ENCODE assay signal across 10 mouse cellular contexts in the genomic region with DNA sequence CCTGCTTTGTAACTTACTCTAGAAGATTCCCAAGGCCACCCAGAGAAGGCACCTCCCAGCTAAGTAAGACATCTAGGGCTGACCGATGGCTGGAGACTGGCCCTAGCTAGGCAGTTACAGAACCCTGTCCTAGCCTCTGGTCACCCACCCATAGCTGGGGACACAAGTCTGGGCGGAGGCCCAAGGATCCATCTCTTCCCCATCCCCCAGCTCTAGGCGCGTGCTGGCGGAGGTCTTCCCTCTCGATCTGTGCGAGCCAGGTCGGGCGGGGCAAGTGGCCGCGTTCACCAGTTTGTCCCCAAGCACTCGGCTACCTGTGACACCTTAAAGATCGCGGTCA. TPM values are rescaled to one million over a fixed set of nuclear protein-coding genes. Genes with fewer than 3 reads are reported as not detected.
DNase-seq lines count a peak whose midpoint lies in the region; ATAC-seq and TF ChIP-seq lines count a peak whose summit lies in the region.
"Had no signal": no experiment of that assay in that cellular context is flagged by ENCODE, and none has a peak within 500 bp of the region (broad histone marks: within the 10 kb centered on the region; RNA-seq: fewer than 3 reads in every experiment).

No protein-coding gene starts in this region.

- peak overlapping the region; percentile 69 for H3K9ac ChIP-seq in heart, embryonic 11.5 days (ENCODE audit: low read depth, low read length)
- H3K9ac ChIP-seq in forebrain, embryonic 16.5 days (replicated peaks; ENCODE audit: low read depth, low read length), result peak overlapping the region; percentile 74
- peak overlapping the region; percentile 59 for H3K9ac ChIP-seq in neural tube, embryonic 12.5 days

- no peak for TF ChIP-seq CTCF in bone marrow macrophage, adult 2 months (IDR thresholded peaks at IDR 0.05; ENCODE audit: low read depth, low read length)

- no peaks in the 10 kb centered on the region for H3K4me1 ChIP-seq in heart, embryonic 11.5 days (ENCODE audit: control insufficient read depth, insufficient read depth, low read length)
- H3K4me1 ChIP-seq in bone marrow macrophage, adult 2 months (ENCODE audit: control insufficient read depth, insufficient read depth, low read length), result peaks cover 8% of the 10 kb centered on the region
- 0 out of 2 replicates have a peak, but pooled peaks cover 5% of the 10 kb centered on the region for H3K4me1 ChIP-seq in forebrain, embryonic 16.5 days (replicated peaks; ENCODE audit: control insufficient read depth, insufficient read depth, low read length)
- H3K4me1 ChIP-seq in limb, embryonic 10.5 days, result peaks cover 23% of the 10 kb centered on the region
- peaks cover 12% of the 10 kb centered on the region; the same call in 1 of the 2 replicates for H3K4me1 ChIP-seq in neural tube, embryonic 12.5 days

- ATAC-seq in heart, embryonic 11.5 days (replicated peaks; ENCODE audit: insufficient number of reproducible peaks, low FRiP score, low TSS enrichment), result no peak
- ATAC-seq in forebrain, embryonic 16.5 days, result peak; percentile 3
- no peak; the same call in 1 of the 2 replicates for ATAC-seq in neural tube, embryonic 12.5 days (ENCODE audit: low FRiP score, low read depth)
- no peak for ATAC-seq in megakaryocyte-erythroid progenitor cell, adult 5-6 weeks (replicated peaks; ENCODE audit: low FRiP score, low TSS enrichment, poor library complexity, severe bottlenecking)
- ATAC-seq in inflammation-experienced regulatory T-cells, adult 6 months, result no peak
- ATAC-seq: Patski had no signal

- H3K36me3 ChIP-seq in heart, embryonic 11.5 days (ENCODE audit: control insufficient read depth, insufficient read depth, low read length), result no peaks in the 10 kb centered on the region
- no peaks in the 10 kb centered on the region for H3K36me3 ChIP-seq in forebrain, embryonic 16.5 days (ENCODE audit: control insufficient read depth, insufficient read depth)
- no peaks in the 10 kb centered on the region for H3K36me3 ChIP-seq in limb, embryonic 10.5 days
- H3K36me3 ChIP-seq in neural tube, embryonic 12.5 days, result no peaks in the 10 kb centered on the region

- TF ChIP-seq POLR2A in bone marrow macrophage, adult 2 months (IDR thresholded peaks at IDR 0.05; ENCODE audit: borderline replicate concordance, low read depth, low read length), result no peak

- no peak overlapping the region for H3K27ac ChIP-seq in heart, embryonic 11.5 days (ENCODE audit: low read depth, low read length)
- no peak overlapping the region for H3K27ac ChIP-seq in bone marrow macrophage, adult 2 months (ENCODE audit: insufficient read depth, low read depth, low read length)
- H3K27ac ChIP-seq in forebrain, embryonic 16.5 days (ENCODE audit: low read length), result no peak overlapping the region; the same call in 1 of the 2 replicates
- peak overlapping the region; percentile 74 for H3K27ac ChIP-seq in limb, embryonic 10.5 days
- H3K27ac ChIP-seq in neural tube, embryonic 12.5 days, result no peak overlapping the region

- 2% methylated on average over 14 of the region's 14 CpGs for WGBS in heart, embryonic 11.5 days (ENCODE audit: insufficient replicate concordance)
- WGBS in forebrain, embryonic 16.5 days, result 1% methylated on average over 14 of the region's 14 CpGs
- WGBS in limb, embryonic 10.5 days, result 2% methylated on average over 14 of the region's 14 CpGs
- WGBS in neural tube, embryonic 12.5 days, result 3% methylated on average over 14 of the region's 14 CpGs

- no peaks in the 10 kb centered on the region for H3K9me3 ChIP-seq in heart, embryonic 11.5 days (replicated peaks; ENCODE audit: control insufficient read depth, low read length)
- no peaks in the 10 kb centered on the region for H3K9me3 ChIP-seq in forebrain, embryonic 16.5 days (ENCODE audit: control insufficient read depth, low read length)
- H3K9me3 ChIP-seq in limb, embryonic 10.5 days (replicated peaks), result no peaks in the 10 kb centered on the region
- no peaks in the 10 kb centered on the region for H3K9me3 ChIP-seq in neural tube, embryonic 12.5 days

- peak overlapping the region; percentile 96 for H3K4me2 ChIP-seq in heart, embryonic 11.5 days
- H3K4me2 ChIP-seq in forebrain, embryonic 16.5 days (ENCODE audit: low read length), result peak overlapping the region; percentile 80
- H3K4me2 ChIP-seq in neural tube, embryonic 12.5 days (replicated peaks), result peak overlapping the region; percentile 83

- DNase-seq in heart, adult 18-20 months, result no peak
- no peak for DNase-seq in limb, embryonic 10.5 days (ENCODE audit: low spot score)

- peak overlapping the region; percentile 60 for H3K4me3 ChIP-seq in heart, embryonic 11.5 days (ENCODE audit: low read depth, low read length)
- peak overlapping the region; percentile 59 for H3K4me3 ChIP-seq in bone marrow macrophage, adult 2 months (ENCODE audit: insufficient read depth, low read length)
- H3K4me3 ChIP-seq in forebrain, embryonic 16.5 days (replicated peaks; ENCODE audit: low read length), result peak overlapping the region; percentile 54
- peak overlapping the region; percentile 66 for H3K4me3 ChIP-seq in limb, embryonic 10.5 days
- peak overlapping the region; percentile 51 for H3K4me3 ChIP-seq in neural tube, embryonic 12.5 days

- peaks cover 16% of the 10 kb centered on the region for H3K27me3 ChIP-seq in heart, embryonic 11.5 days (ENCODE audit: control insufficient read depth, insufficient read depth, low read length)
- H3K27me3 ChIP-seq in forebrain, embryonic 16.5 days (replicated peaks; ENCODE audit: control insufficient read depth, insufficient read depth, low read length), result no peaks in the 10 kb centered on the region
- H3K27me3 ChIP-seq in limb, embryonic 10.5 days (ENCODE audit: low read depth, poor library complexity, severe bottlenecking), result peaks cover 27% of the 10 kb centered on the region
- 0 out of 2 replicates have a peak, but pooled peaks cover 4% of the 10 kb centered on the region for H3K27me3 ChIP-seq in neural tube, embryonic 12.5 days (replicated peaks)

RNA-seq across cellular contexts. Expression of a gene that starts 0.5 kb away (rescaled TPM):
- 1.5 and 1.8 TPM in 2 replicates for polyA plus RNA-seq in heart, embryonic 11.5 days (2014; fragmentation: Nextera tagmentation; extraction: Ambion mirVana)
- total RNA-seq in heart, adult 18-20 months (2021), result under 1 TPM; 0.49 to 0.69 TPM
- polyA plus RNA-seq in bone marrow macrophage, adult 2 months (2012; ENCODE audit: insufficient read depth, insufficient read length, missing spikeins), result 0.19 TPM in 1 of 2 replicates, not detected in the other
- polyA plus RNA-seq in forebrain, embryonic 16.5 days (2015; fragmentation: Nextera tagmentation; extraction: Ambion mirVana), result 10.9 and 15.7 TPM in 2 replicates
- polyA plus RNA-seq in limb, embryonic 10.5 days (2016; fragmentation: Nextera tagmentation; extraction: Ambion mirVana), result 1.5 and 1.7 TPM in 2 replicates
- 8.0 and 8.4 TPM in 2 replicates for polyA plus RNA-seq in neural tube, embryonic 12.5 days (2016; fragmentation: Nextera tagmentation; extraction: Ambion mirVana)
- total RNA-seq in megakaryocyte-erythroid progenitor cell, adult 5-6 weeks (2014; fragmentation: Nextera tagmentation), result not detected in 2 replicates
- total RNA-seq in megakaryocyte-erythroid progenitor cell, adult 5-6 weeks (2017), result not detected in 2 replicates
- not detected for polyA plus RNA-seq in inflammation-experienced regulatory T-cells, adult 6 months (2017; shearing (Covaris generic))

RNA-seq across cellular contexts. Expression of a gene that starts 40.1 kb away (rescaled TPM):
- polyA plus RNA-seq in heart, embryonic 11.5 days (2014; fragmentation: Nextera tagmentation; extraction: Ambion mirVana), result not detected in 2 replicates
- not detected for total RNA-seq in heart, adult 18-20 months (2021)
- polyA plus RNA-seq in bone marrow macrophage, adult 2 months (2012; ENCODE audit: insufficient read depth, insufficient read length, missing spikeins), result not detected in 2 replicates
- not detected in 2 replicates for polyA plus RNA-seq in forebrain, embryonic 16.5 days (2015; fragmentation: Nextera tagmentation; extraction: Ambion mirVana)
- polyA plus RNA-seq in limb, embryonic 10.5 days (2016; fragmentation: Nextera tagmentation; extraction: Ambion mirVana), result not detected in 2 replicates
- not detected in 2 replicates for polyA plus RNA-seq in neural tube, embryonic 12.5 days (2016; fragmentation: Nextera tagmentation; extraction: Ambion mirVana)
- total RNA-seq in megakaryocyte-erythroid progenitor cell, adult 5-6 weeks (2014; fragmentation: Nextera tagmentation), result not detected in 2 replicates
- total RNA-seq in megakaryocyte-erythroid progenitor cell, adult 5-6 weeks (2017), result not detected in 2 replicates
- not detected for polyA plus RNA-seq in inflammation-experienced regulatory T-cells, adult 6 months (2017; shearing (Covaris generic))
- total RNA-seq: layer of hippocampus, postnatal 25 days had no signal
- polyA plus RNA-seq: Patski had no signal

RNA-seq across cellular contexts. Expression of a gene that starts 49.2 kb away (rescaled TPM):
- not detected in 2 replicates for polyA plus RNA-seq in heart, embryonic 11.5 days (2014; fragmentation: Nextera tagmentation; extraction: Ambion mirVana)
- total RNA-seq in heart, adult 18-20 months (2021), result not detected
- polyA plus RNA-seq in bone marrow macrophage, adult 2 months (2012; ENCODE audit: insufficient read depth, insufficient read length, missing spikeins), result not detected in 2 replicates
- polyA plus RNA-seq in forebrain, embryonic 16.5 days (2015; fragmentation: Nextera tagmentation; extraction: Ambion mirVana), result not detected in 2 replicates
- polyA plus RNA-seq in limb, embryonic 10.5 days (2016; fragmentation: Nextera tagmentation; extraction: Ambion mirVana), result not detected in 2 replicates
- polyA plus RNA-seq in neural tube, embryonic 12.5 days (2016; fragmentation: Nextera tagmentation; extraction: Ambion mirVana), result not detected in 2 replicates
- total RNA-seq in megakaryocyte-erythroid progenitor cell, adult 5-6 weeks (2014; fragmentation: Nextera tagmentation), result not detected in 2 replicates
- not detected in 2 replicates for total RNA-seq in megakaryocyte-erythroid progenitor cell, adult 5-6 weeks (2017)
- polyA plus RNA-seq in inflammation-experienced regulatory T-cells, adult 6 months (2017; shearing (Covaris generic)), result not detected
- total RNA-seq: layer of hippocampus, postnatal 25 days had no signal
- polyA plus RNA-seq: Patski had no signal

RNA-seq across cellular contexts. Expression of a gene that starts 55.2 kb away (rescaled TPM):
- polyA plus RNA-seq in heart, embryonic 11.5 days (2014; fragmentation: Nextera tagmentation; extraction: Ambion mirVana), result not detected in 2 replicates
- total RNA-seq in heart, adult 18-20 months (2021), result not detected
- polyA plus RNA-seq in bone marrow macrophage, adult 2 months (2012; ENCODE audit: insufficient read depth, insufficient read length, missing spikeins), result not detected in 2 replicates
- not detected in 2 replicates for polyA plus RNA-seq in forebrain, embryonic 16.5 days (2015; fragmentation: Nextera tagmentation; extraction: Ambion mirVana)
- polyA plus RNA-seq in limb, embryonic 10.5 days (2016; fragmentation: Nextera tagmentation; extraction: Ambion mirVana), result not detected in 2 replicates
- not detected in 2 replicates for polyA plus RNA-seq in neural tube, embryonic 12.5 days (2016; fragmentation: Nextera tagmentation; extraction: Ambion mirVana)
- total RNA-seq in megakaryocyte-erythroid progenitor cell, adult 5-6 weeks (2014; fragmentation: Nextera tagmentation), result not detected in 2 replicates
- not detected in 2 replicates for total RNA-seq in megakaryocyte-erythroid progenitor cell, adult 5-6 weeks (2017)
- polyA plus RNA-seq in inflammation-experienced regulatory T-cells, adult 6 months (2017; shearing (Covaris generic)), result not detected
- total RNA-seq: layer of hippocampus, postnatal 25 days had no signal
- polyA plus RNA-seq: Patski had no signal
